Mouse (Mus musculus): ENCODE data around the gene Mtmr6.
A peak's percentile ranks its signal among the peaks of the same experiment; 100 is the strongest.

Mtmr6 gene

GRCm38 (mm10) chr14:60264990-60265876 lies at the start of gene Mtmr6:
TSS of gene Mtmr6 (plus strand) at chr14:60265228.
- DNase-seq (ENCODE audit: low spot score in 2 of 2) = peak; percentile 95 to 97

GRCm38 (mm10) chr14:60216125-60216524 lies 48.9 kb upstream of the Mtmr6 start:
- DNase-seq (ENCODE audit: low spot score in 2 of 2) = no peak

- DNase-seq (ENCODE audit: low spot score in 2 of 2) = no peak
These were observed 47.4 kb upstream of the Mtmr6 start for GRCm38 (mm10) chr14:60217616-60218015.

GRCm38 (mm10) chr14:60219886-60220285 lies 45.1 kb upstream of the Mtmr6 start:
- DNase-seq (ENCODE audit: low spot score in 2 of 2) = no peak

- DNase-seq (ENCODE audit: low spot score in 2 of 2) = no peak
These were observed 26.5 kb upstream of the Mtmr6 start for GRCm38 (mm10) chr14:60238551-60238950.

GRCm38 (mm10) chr14:60250366-60250765 lies 14.7 kb upstream of the Mtmr6 start:
- DNase-seq (ENCODE audit: low spot score in 2 of 2) = no peak

- DNase-seq (ENCODE audit: low spot score in 2 of 2) = no peak
These were observed 14.1 kb upstream of the Mtmr6 start for GRCm38 (mm10) chr14:60250879-60251278.

GRCm38 (mm10) chr14:60251281-60252003 lies 13.6 kb upstream of the Mtmr6 start, which contains the start of the genes Nupl1 and Gm49336:
TSS of gene Nupl1 (minus strand) at chr14:60251431.
TSS of gene Gm49336 (minus strand) at chr14:60251507.
- DNase-seq (ENCODE audit: low spot score in 2 of 2) = peak; percentile 98

GRCm38 (mm10) chr14:60252004-60253000 lies 12.7 kb upstream of the Mtmr6 start:
- DNase-seq (ENCODE audit: low spot score in 2 of 2) = no peak

- no peak for DNase-seq (ENCODE audit: low spot score in 2 of 2)
These were observed 11.6 kb upstream of the Mtmr6 start for GRCm38 (mm10) chr14:60253466-60253865.

GRCm38 (mm10) chr14:60254774-60255173 lies 10.3 kb upstream of the Mtmr6 start:
- no peak for DNase-seq (ENCODE audit: low spot score in 2 of 2)

- no peak for DNase-seq (ENCODE audit: low spot score in 2 of 2)
These were observed 8.7 kb upstream of the Mtmr6 start for GRCm38 (mm10) chr14:60256356-60256755.

GRCm38 (mm10) chr14:60257101-60257500 lies 7.9 kb upstream of the Mtmr6 start:
- DNase-seq (ENCODE audit: low spot score in 2 of 2) = no peak

GRCm38 (mm10) chr14:60257851-60258250 lies 7.2 kb upstream of the Mtmr6 start:
- DNase-seq (ENCODE audit: low spot score in 2 of 2) = no peak

GRCm38 (mm10) chr14:60262316-60262715 lies 2.7 kb upstream of the Mtmr6 start:
- DNase-seq (ENCODE audit: low spot score in 2 of 2) = no peak

- DNase-seq (ENCODE audit: low spot score in 2 of 2) = no peak
These were observed 4.3 kb downstream of the Mtmr6 start for GRCm38 (mm10) chr14:60269333-60269732.

GRCm38 (mm10) chr14:60273346-60273745 lies 8.3 kb downstream of the Mtmr6 start:
- no peak for DNase-seq (ENCODE audit: low spot score in 2 of 2)

GRCm38 (mm10) chr14:60275301-60276276 lies 10.6 kb downstream of the Mtmr6 start:
- DNase-seq (ENCODE audit: low spot score in 2 of 2) = no peak

GRCm38 (mm10) chr14:60286194-60286863 lies 21.3 kb downstream of the Mtmr6 start:
- no peak for DNase-seq (ENCODE audit: low spot score in 2 of 2)

GRCm38 (mm10) chr14:60290363-60290762 lies 25.3 kb downstream of the Mtmr6 start:
- DNase-seq (ENCODE audit: low spot score in 2 of 2) = no peak

Data from right cerebral cortex, adult 2 months (tissue).